Mouse (Mus musculus): ENCODE results near the gene Sart3.

DNA sequence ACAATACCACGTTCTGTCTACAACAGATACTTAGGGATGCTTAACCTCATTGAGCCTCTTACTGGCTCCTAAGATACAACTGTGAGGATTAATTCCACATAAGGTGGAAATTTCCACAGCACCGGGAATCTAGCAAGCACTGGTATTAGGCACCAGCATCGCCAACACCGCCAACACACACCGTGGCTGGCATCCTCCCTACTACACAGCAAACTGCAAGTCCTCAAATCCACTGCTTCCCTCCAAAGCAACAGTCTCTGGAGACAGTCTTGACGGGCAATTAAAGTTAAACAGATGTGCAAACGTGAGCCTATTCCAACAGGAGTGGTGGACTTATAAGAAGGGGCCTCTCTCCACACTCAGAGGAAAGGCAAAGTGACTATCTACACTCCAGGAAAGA, 8.9 kb upstream of the Sart3 start:
- no peak for TF ChIP-seq CHD2 (IDR thresholded peaks at IDR 0.05; ENCODE audit: low read depth, low read length)
- no peak for TF ChIP-seq ZC3H11A (IDR thresholded peaks at IDR 0.05; ENCODE audit: borderline replicate concordance, low read depth, low read length)
- no peak for TF ChIP-seq ZNF384 (IDR thresholded peaks at IDR 0.05; ENCODE audit: low read depth, low read length)
- TF ChIP-seq HCFC1 (IDR thresholded peaks at IDR 0.05; ENCODE audit: borderline replicate concordance, insufficient read depth, low read length) = no peak

Measured in ES-E14 (cell line).